Mouse (Mus musculus) intestine, postnatal 0 days (tissue): ENCODE measurements at regions not wholly inside any gene's neighbourhood (a gene's known extent, or its start where the extent isn't known, plus 50 kb on each side); places are given as distances from the start of the nearest gene placed in this dataset.

Experiments used
- ATAC-seq: fragments of 200-750 bp; cut with Nextera tagmentation; 2 replicates; pipeline ENCODE4 v1.8.0; 2017; ENCODE audit warnings: mild to moderate bottlenecking, moderate TSS enrichment, moderate library complexity
- H3K27ac ChIP-seq: fragments of 300-500 bp; sonication (generic); 2 replicates; pipeline ENCODE4 v1.5.1; 2014; ENCODE audit warnings: mild to moderate bottlenecking, low read depth, low read length, moderate library complexity
- H3K27me3 ChIP-seq: fragments of 300-500 bp; sonication (generic); replicated peaks from 2 replicates; pipeline ENCODE4 v1.6.1; 2014; ENCODE audit warnings: low read length, mixed read lengths; ENCODE audit not compliant: control insufficient read depth, insufficient read depth
- H3K36me3 ChIP-seq: fragments of 300-500 bp; sonication (generic); 2 replicates; pipeline ENCODE4 v1.6.1; 2014; ENCODE audit warnings: mild to moderate bottlenecking, moderate library complexity; ENCODE audit not compliant: control insufficient read depth, insufficient read depth
- H3K4me1 ChIP-seq: fragments of 300-500 bp; sonication (generic); replicated peaks from 2 replicates; pipeline ENCODE4 v1.6.1; 2014; ENCODE audit warnings: antibody characterized with exemption, low read length, mixed read lengths; ENCODE audit not compliant: control insufficient read depth, insufficient read depth
- H3K4me2 ChIP-seq: fragments of 300-500 bp; sonication (generic); replicated peaks from 2 replicates; pipeline ENCODE4 v1.6.1; 2014; ENCODE audit warnings: low read depth, mild to moderate bottlenecking, moderate library complexity
- H3K4me3 ChIP-seq: fragments of 300-500 bp; sonication (generic); 2 replicates; pipeline ENCODE4 v1.5.1; 2014; ENCODE audit warnings: low read depth, low read length
- H3K9ac ChIP-seq: fragments of 300-500 bp; sonication (generic); 2 replicates; pipeline ENCODE4 v1.6.1; 2014; ENCODE audit warnings: mild to moderate bottlenecking, low read depth, low read length
- H3K9me3 ChIP-seq: fragments of 300-500 bp; sonication (generic); 2 replicates; pipeline ENCODE4 v1.6.1; 2016; ENCODE audit warnings: mixed run types; ENCODE audit not compliant: control insufficient read depth
- CTCF ChIP-seq: sonication (generic); IDR thresholded peaks from 2 replicates; pipeline ENCODE4 v1.5.1; 2016; ENCODE audit warnings: low read depth, mild to moderate bottlenecking, control low read depth, antibody characterized with exemption, moderate library complexity
- WGBS: fragments of 180-500 bp; shearing (Covaris S2); extraction: QIAGEN DNeasy Blood & Tissue Kit; methylation state at CpG from one replicate; pipeline ENCODE4 v1.1.7; 2014; 5-methylcytosine and 5-hydroxymethylcytosine counted together

GRCm38 (mm10) chr14:109648536-109648935 is 734.6 kb upstream of the Slitrk1 start:
- H3K4me3 ChIP-seq: no peak overlapping the region
- no peak overlapping the region for H3K9ac ChIP-seq
- no peak for ATAC-seq
- H3K36me3 ChIP-seq: no peaks in the 10 kb centered on the region
- TF ChIP-seq CTCF: no peak
- H3K27me3 ChIP-seq: no peaks in the 10 kb centered on the region
- WGBS: 69% methylated on average over 4 of the region's 4 CpGs
- H3K4me2 ChIP-seq: no peak overlapping the region
- no peak overlapping the region for H3K27ac ChIP-seq
- H3K9me3 ChIP-seq: no peaks in the 10 kb centered on the region
- no peaks in the 10 kb centered on the region for H3K4me1 ChIP-seq
